Mouse (Mus musculus): ENCODE data around the gene Cmtm6. TPM values are rescaled to one million over a fixed set of nuclear protein-coding genes. Genes with fewer than 3 reads are reported as not detected.

The Cmtm6 gene
- polyA plus RNA-seq (2012; rRNA removed) = 37.0 and 37.2 TPM in 2 replicates

DNA sequence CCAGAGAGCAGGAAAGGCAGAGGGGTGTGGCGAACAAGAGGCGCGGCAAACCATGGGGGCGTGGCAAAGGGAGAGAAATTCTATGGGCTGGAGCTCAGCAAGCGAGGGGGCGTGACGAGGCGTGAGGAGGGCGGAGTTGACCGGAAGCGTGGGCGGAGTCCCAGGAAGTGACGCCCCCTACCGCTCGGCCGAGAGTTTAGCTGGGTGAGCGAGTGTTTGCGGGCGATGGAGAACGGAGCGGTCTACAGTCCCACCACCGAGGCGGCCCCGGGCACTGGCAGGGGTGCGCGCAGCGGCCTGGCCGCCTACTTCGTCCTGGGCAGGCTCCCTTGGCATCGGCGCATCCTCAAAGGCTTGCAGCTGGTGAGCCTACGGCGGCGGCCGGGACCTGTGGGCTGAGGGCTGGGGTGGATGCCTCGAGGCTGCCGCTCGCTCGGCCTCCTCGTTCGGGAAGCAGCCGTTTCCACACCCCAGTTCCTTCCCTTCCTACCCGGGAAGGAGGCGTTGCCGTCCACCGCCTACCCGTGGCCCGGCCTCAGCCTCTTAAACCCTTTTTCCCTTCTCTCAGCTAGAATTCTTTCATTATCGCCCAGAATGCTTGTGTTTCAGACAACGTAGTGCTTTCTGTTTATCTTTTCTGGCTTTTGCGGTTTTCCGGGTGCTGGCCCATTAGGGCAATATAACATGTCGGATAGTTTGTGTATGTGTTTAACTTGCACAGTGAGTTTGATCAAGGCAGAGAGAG is at the start of gene Cmtm6:
TSS of gene Cmtm6 (plus strand) at position 106 of the 745 bp plus-strand sequence.

DNA sequence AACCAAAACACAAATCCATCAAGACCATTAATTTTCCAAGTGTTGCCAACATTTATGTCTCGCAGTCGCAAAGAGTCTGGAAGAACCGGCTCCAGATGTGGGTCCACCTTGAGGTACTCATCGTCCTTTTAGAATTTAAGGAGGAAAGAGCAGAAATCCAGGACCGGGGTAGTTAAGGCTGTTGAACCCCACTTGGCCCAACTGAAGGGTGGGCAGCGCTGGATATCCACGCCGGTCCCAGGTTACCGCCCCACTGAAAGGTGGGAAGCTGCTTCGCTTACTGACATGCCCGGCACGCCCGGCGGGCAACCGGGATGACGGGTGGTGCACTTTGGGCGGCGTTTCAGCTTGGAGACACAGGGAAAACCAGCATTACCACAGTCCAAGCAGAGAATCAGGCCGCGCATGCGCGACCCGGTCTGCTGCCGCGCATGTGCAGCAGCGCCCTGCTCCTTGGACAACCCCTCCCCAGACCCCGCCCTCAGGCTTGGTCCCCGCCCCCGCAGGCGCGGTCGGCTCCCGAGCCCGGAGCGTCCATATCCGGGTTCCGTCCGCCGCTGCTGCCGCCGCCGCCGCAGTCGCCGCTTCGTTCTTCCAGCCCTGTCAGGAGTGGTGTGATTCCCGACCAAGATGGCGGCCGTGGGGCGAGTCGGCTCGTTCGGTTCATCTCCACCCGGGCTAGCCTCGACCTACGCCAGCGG is 42.5 kb upstream of the Cmtm6 start, which contains the start of gene Dync1li1:
TSS of gene Dync1li1 (plus strand) at position 539 of the 701 bp plus-strand sequence.

DNA sequence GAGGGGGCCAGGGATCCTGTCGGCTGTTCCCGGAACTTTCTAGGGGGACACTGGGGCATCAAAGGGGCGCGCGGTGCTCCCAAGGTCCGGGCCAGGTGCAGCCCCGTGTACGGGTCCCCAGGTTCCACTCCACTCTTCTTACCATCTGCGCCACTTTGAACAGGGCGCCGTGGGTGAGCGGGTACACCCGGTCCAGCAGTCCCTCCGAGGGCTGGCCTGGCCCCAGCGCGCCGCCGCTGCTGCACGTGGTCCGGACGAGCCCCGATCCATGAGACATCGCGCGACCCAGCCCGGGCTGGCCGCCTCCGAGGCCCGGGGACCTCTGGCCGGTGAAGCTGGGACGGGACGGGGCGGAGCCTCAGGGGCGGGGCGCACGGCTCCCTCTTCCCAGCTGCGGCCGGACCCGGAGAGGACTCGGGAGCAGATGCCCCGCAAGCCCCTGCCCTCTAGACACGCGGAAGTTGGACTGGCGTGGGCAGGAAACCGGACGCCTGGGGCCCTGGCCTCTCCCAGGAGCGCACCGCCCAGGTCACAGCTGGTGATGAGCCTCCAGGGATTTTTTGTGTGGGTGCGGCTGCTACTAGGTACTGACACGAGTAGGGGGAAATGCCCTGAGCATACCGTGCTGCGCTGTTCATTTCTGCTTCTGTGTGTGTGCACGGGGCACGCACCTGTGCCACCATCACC is 50.8 kb downstream of the Cmtm6 start, which contains the start of gene Cmtm7:
TSS of gene Cmtm7 (minus strand) at position 331 of the 687 bp plus-strand sequence.

Other genes with a start within 250 kb of the Cmtm6 start
- gene Ccr4, start 226.2 kb upstream of the Cmtm6 start, polyA plus RNA-seq (2012; rRNA removed) = 0.16 and 0.18 TPM in 2 replicates
- gene C130032M10Rik, start 215.4 kb upstream of the Cmtm6 start, polyA plus RNA-seq (2012; rRNA removed) = not detected in 2 replicates
- gene Trim71, start 166.7 kb upstream of the Cmtm6 start, polyA plus RNA-seq (2012; rRNA removed) = 0.19 and 0.26 TPM in 2 replicates
- gene Cnot10, start 90.9 kb upstream of the Cmtm6 start, polyA plus RNA-seq (2012; rRNA removed) = 46.0 and 47.5 TPM in 2 replicates
- gene Dync1li1, start 42.3 kb upstream of the Cmtm6 start, polyA plus RNA-seq (2012; rRNA removed) = 13.7 and 16.1 TPM in 2 replicates
- 214 and 232 TPM in 2 replicates for gene Cmtm7, start 50.7 kb downstream of the Cmtm6 start, polyA plus RNA-seq (2012; rRNA removed)
- gene Cmtm8, start 113.0 kb downstream of the Cmtm6 start, polyA plus RNA-seq (2012; rRNA removed) = 63.1 and 70.1 TPM in 2 replicates
- gene Gpd1l, start 202.9 kb downstream of the Cmtm6 start, polyA plus RNA-seq (2012; rRNA removed) = 23.9 and 27.0 TPM in 2 replicates
- gene Osbpl10, start 247.5 kb downstream of the Cmtm6 start, polyA plus RNA-seq (2012; rRNA removed) = 7.9 and 8.8 TPM in 2 replicates

Data from ovary, adult 2 months (tissue).